Mouse (Mus musculus) cerebellum, adult 9-11 months (tissue): ENCODE measurements around the gene Trpm8.
A peak's percentile ranks its signal among the peaks of the same experiment; 100 is the strongest.

Source experiments
- DNase-seq: peaks from one replicate; pipeline ENCODE4 v3.0.0; 2022

Gene Trpm8

DNA sequence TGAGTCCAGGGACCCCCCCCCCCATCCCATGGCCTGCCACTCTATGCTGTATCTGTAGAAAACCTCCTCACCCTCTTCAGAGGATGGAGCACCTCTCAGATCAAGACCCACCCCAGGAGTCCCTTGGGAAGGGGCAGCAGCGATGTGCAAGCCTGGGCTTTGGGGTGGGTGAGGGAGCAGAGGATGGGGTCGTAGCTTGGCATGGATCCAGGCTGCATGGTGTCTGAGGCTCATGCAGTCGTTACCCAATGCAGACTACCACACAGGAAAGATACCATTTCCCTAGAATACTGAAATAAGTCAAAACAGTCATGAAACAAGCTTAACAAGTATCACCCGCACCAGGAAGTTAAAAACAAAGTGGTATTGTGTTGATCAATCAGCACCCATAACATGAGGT lies 28.8 kb upstream of the Trpm8 start:
- no peak for DNase-seq

DNA sequence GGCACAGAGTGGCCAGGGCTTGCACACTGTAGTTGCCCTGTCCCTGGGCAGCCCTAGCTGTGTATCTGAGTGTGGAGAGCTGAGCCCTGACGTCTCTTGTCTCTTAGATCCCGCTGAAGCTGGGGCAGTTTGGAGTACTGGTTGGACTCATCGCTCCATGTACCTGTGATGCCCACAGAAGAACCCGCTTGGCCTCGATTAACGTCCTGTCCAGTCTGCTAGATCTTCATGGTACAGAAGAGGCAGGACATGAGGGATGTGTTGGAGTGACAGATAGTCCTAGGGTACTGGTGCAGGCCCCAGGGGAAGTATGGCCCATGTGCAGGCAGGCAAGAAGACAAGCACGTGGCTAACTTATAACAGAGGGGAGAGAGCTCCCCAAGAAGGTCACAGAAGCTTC lies 27.9 kb upstream of the Trpm8 start:
- DNase-seq, result no peak

GRCm38 (mm10) chr1:88250023-88250422 lies 27.4 kb upstream of the Trpm8 start:
- DNase-seq, result no peak

GRCm38 (mm10) chr1:88253106-88253505 lies 24.4 kb upstream of the Trpm8 start:
- DNase-seq, result no peak

- no peak for DNase-seq
Observed at GRCm38 (mm10) chr1:88253540-88253939, 23.9 kb upstream of the Trpm8 start.

- peak; percentile 47 for DNase-seq
Observed at GRCm38 (mm10) chr1:88254793-88255465, 22.5 kb upstream of the Trpm8 start.

- DNase-seq, result no peak
Observed at GRCm38 (mm10) chr1:88255466-88255857, 22.0 kb upstream of the Trpm8 start.

- DNase-seq, result peak; percentile 62
Observed at GRCm38 (mm10) chr1:88255989-88256754, 21.3 kb upstream of the Trpm8 start.

- no peak for DNase-seq
Observed at GRCm38 (mm10) chr1:88256886-88257663, 20.4 kb upstream of the Trpm8 start.

DNA sequence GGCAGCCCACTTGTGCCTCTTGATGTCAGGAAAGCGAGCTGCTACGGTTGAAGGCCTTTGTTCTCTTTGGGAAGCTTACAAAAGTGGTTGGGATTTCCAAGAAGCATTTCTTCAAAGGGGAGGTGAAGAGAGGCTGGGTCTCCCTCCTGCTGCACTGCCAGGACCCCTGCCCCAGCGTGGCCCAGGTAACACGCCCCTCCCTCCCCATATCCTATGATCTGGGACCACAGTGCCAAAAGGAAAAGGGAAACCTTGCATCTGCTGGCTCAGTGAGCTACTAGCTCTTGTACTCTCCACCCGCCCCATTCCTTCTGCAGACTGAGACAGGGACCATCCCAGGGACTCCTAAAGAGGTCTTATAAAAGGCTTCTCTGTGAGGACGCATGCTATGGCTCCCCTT lies 19.8 kb upstream of the Trpm8 start:
- no peak for DNase-seq

GRCm38 (mm10) chr1:88258361-88258760 lies 19.1 kb upstream of the Trpm8 start:
- DNase-seq, result no peak

GRCm38 (mm10) chr1:88258881-88259642 lies 18.4 kb upstream of the Trpm8 start:
- DNase-seq, result peak; percentile 64

DNA sequence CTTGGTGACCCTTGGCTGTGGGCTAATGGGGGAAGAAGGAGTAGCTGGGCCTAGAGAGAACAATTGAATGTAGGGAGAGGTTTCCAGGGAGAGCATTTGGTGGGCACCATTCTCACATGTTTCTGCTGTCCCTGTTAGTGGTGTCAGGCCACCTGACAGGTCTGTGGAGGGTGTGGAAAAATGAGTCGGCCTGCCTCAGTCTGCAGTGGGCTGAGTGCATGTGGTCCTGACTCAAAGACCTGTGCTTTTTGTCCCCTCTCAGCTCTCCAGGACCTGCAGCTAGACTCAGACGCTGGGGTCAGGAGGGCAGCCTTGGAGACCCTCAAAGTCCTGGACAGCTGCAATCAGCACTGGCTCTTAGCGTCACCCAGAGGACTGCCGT lies 17.8 kb upstream of the Trpm8 start:
- DNase-seq, result no peak

- DNase-seq, result peak; percentile 56
Observed at GRCm38 (mm10) chr1:88260114-88260513, 17.3 kb upstream of the Trpm8 start.

DNA sequence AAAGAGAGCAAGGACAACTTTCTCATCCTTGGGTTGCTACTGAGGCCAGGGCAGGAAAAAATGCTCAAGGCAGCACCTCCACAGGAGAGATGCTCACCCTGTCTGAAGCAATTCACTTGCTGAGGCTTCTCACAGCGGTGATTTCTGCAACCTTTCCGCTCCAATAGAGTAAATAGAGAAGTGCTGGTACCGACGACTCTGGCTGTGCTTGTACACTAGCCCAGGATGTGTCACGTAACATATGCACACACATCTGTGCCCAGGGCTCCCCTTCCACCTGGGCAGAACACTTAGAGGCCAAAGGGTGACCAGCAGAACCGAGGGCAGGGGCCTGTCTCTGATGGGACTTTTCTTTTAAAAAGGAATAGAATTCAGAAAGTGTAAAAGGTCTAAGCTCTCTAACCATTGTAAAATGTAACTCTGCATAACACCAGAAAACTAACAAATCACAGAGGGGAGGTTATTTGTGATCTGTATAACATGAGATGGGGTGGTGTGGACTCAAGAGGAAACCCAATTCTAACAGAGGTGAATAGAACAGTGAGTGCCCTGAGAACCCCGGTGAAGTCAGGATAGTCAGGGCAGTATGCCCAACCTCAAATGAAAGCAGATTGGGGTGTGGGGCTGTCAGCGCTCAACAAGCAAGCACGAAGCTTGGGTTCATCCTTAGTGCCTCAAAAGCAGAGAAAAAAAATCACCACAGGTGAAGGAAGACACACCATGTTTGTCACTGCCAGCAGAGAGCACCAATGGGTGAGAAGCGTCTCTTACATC lies 16.7 kb upstream of the Trpm8 start:
- no peak for DNase-seq

DNA sequence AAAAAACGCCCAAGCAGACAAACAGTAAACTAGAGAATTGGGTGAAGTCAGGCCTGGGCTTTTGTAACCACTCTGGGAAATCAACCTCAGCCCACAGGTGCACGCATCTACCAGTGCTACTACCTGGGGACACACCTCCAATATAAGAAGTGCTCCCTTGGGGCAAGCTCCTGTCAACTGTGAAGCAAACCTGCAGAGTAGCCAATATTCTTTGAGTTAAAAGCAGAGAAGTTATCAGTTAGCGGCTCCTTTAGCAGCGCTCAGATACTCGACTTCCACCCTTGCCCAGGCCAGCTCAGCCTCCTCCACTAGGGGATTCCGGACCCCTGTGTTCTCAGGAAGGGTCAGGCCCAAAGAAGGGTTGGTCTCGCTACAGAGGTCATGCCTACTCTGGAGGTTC lies 15.8 kb upstream of the Trpm8 start:
- DNase-seq, result no peak

GRCm38 (mm10) chr1:88262255-88262654 lies 15.2 kb upstream of the Trpm8 start:
- DNase-seq, result no peak

DNA sequence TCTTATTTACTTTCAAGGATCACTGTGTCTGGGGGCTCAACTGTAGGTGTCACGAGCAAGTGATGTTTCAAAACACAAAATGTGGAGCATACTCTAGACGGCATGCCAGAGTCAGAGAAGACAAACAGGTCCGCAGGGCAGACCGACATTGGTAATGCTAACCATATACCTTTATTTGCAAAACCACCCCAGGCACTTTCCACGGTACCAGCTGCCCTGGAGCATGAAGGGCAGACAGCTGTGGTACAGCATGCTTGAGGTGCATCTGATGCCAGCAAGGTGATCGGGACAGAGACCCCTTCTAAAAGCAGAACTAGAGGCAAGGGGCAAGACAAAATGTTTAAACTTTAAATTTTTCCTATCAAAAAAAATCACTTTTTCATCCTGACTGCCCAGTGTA lies 14.5 kb upstream of the Trpm8 start:
- DNase-seq, result no peak

DNA sequence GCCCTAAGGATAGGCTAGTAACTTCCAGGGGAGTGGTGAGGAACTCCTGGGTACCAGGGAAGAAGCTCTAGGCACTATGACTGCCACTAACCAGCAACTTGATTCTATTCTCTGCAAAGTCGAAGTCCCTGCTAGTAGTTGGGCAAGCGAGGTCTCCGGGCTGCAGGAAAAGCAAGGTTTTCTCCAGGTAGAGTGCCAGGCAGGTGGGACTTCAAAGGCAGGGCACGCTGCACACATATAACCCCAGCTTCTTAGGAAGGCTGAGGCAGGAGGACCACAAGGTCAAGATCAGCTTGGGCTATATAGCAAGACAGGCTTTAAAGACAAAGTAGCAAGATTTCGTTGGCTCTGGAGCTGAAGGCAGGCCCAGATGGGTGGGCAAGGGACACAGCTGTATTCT lies 13.7 kb upstream of the Trpm8 start:
- no peak for DNase-seq

GRCm38 (mm10) chr1:88264237-88264868 lies 13.1 kb upstream of the Trpm8 start:
- no peak for DNase-seq

- no peak for DNase-seq
Observed at GRCm38 (mm10) chr1:88264869-88265240, 12.6 kb upstream of the Trpm8 start.

- no peak for DNase-seq
Observed at GRCm38 (mm10) chr1:88266123-88266522, 11.3 kb upstream of the Trpm8 start.
